In genomic region chr12:29394881-29395280, GRCm38 (mm10) we compare ENCODE assay signal across 18 mouse cellular contexts.
DNase-seq lines count a peak whose midpoint lies in the region; ATAC-seq lines count a peak whose summit lies in the region.
"Had no signal": no experiment of that assay in that cellular context is flagged by ENCODE, and none has a peak within 500 bp of the region (broad histone marks: within the 10 kb centered on the region; RNA-seq: fewer than 3 reads in every experiment).

No protein-coding gene starts in this region.

- H3K4me1 ChIP-seq in forebrain, embryonic 14.5 days (ENCODE audit: control insufficient read depth, insufficient read depth, low read length) = no peaks in the 10 kb centered on the region
- H3K4me1 ChIP-seq in forebrain, embryonic 11.5 days (replicated peaks; ENCODE audit: control insufficient read depth, insufficient read depth, low read length) = peaks cover 3% of the 10 kb centered on the region; the same call in 1 of the 2 replicates
- H3K4me1 ChIP-seq in neural tube, embryonic 11.5 days (ENCODE audit: control insufficient read depth, insufficient read depth, low read length) = 0 out of 2 replicates have a peak, but pooled peaks cover 5% of the 10 kb centered on the region
- H3K4me1 ChIP-seq in neural tube, embryonic 15.5 days = no peaks in the 10 kb centered on the region
- H3K4me1 ChIP-seq: embryonic facial prominence, embryonic 13.5 days; lung, embryonic 15.5 days had no signal

- no peak for ATAC-seq in forebrain, embryonic 14.5 days
- no peak for ATAC-seq in forebrain, embryonic 11.5 days (replicated peaks; ENCODE audit: low FRiP score)
- ATAC-seq in neural tube, embryonic 11.5 days (ENCODE audit: insufficient read depth, low FRiP score, low TSS enrichment) = no peak
- no peak; the same call in 1 of the 2 replicates for ATAC-seq in neural tube, embryonic 15.5 days (ENCODE audit: low FRiP score)
- ATAC-seq: Patski had no signal

- no peaks in the 10 kb centered on the region for H3K27me3 ChIP-seq in forebrain, embryonic 14.5 days (replicated peaks; ENCODE audit: control insufficient read depth, insufficient read depth, low read length)
- no peaks in the 10 kb centered on the region for H3K27me3 ChIP-seq in forebrain, embryonic 11.5 days (ENCODE audit: control insufficient read depth, insufficient read depth, low read length)
- no peaks in the 10 kb centered on the region for H3K27me3 ChIP-seq in neural tube, embryonic 11.5 days (ENCODE audit: control insufficient read depth, insufficient read depth, low read length)
- no peaks in the 10 kb centered on the region for H3K27me3 ChIP-seq in neural tube, embryonic 15.5 days (replicated peaks)
- H3K27me3 ChIP-seq: embryonic facial prominence, embryonic 13.5 days; lung, embryonic 15.5 days; Patski had no signal

- H3K9me3 ChIP-seq in forebrain, embryonic 14.5 days (replicated peaks; ENCODE audit: control insufficient read depth, low read length) = no peaks in the 10 kb centered on the region
- no peaks in the 10 kb centered on the region for H3K9me3 ChIP-seq in forebrain, embryonic 11.5 days (ENCODE audit: control insufficient read depth, low read length)
- no peaks in the 10 kb centered on the region for H3K9me3 ChIP-seq in neural tube, embryonic 11.5 days (ENCODE audit: control insufficient read depth, low read length)
- no peaks in the 10 kb centered on the region for H3K9me3 ChIP-seq in neural tube, embryonic 15.5 days (replicated peaks)
- H3K9me3 ChIP-seq: embryonic facial prominence, embryonic 13.5 days; lung, embryonic 15.5 days had no signal

- DNase-seq in forebrain, embryonic 14.5 days (ENCODE audit: low spot score) = peak; percentile 19
- no peak for DNase-seq in forebrain, embryonic 11.5 days (ENCODE audit: low spot score)
- DNase-seq in neural tube, embryonic 11.5 days (ENCODE audit: low spot score) = peak; percentile 20
- DNase-seq in embryo, embryonic 10.5 days (ENCODE audit: low spot score) = peak; percentile 34
- peak; percentile 4 for DNase-seq in yolk sac, embryonic 10.5 days (ENCODE audit: low spot score)
- no peak for DNase-seq in spleen, adult 18-20 months
- DNase-seq: cerebellum, adult 11 months; cerebellum, postnatal 25 days; heart, postnatal 36 days; layer of hippocampus, postnatal 36 days; right cerebral cortex, adult 18-20 months; thymus, postnatal 25 days had no signal

- H3K27ac ChIP-seq in forebrain, embryonic 14.5 days (ENCODE audit: low read depth, low read length) = no peak overlapping the region
- no peak overlapping the region for H3K27ac ChIP-seq in forebrain, embryonic 11.5 days (ENCODE audit: low read depth, low read length)
- H3K27ac ChIP-seq in neural tube, embryonic 11.5 days (ENCODE audit: low read depth, low read length) = no peak overlapping the region
- no peak overlapping the region for H3K27ac ChIP-seq in neural tube, embryonic 15.5 days (replicated peaks)
- H3K27ac ChIP-seq: embryonic facial prominence, embryonic 13.5 days; kidney, postnatal 0 days; liver, embryonic 14.5 days; lung, embryonic 15.5 days had no signal

- no peak overlapping the region for H3K4me3 ChIP-seq in forebrain, embryonic 14.5 days (ENCODE audit: low read depth, low read length)
- no peak overlapping the region for H3K4me3 ChIP-seq in forebrain, embryonic 11.5 days (ENCODE audit: low read depth, low read length)
- no peak overlapping the region for H3K4me3 ChIP-seq in neural tube, embryonic 11.5 days (ENCODE audit: low read depth, low read length)
- H3K4me3 ChIP-seq in neural tube, embryonic 15.5 days (replicated peaks) = no peak overlapping the region
- H3K4me3 ChIP-seq: embryonic facial prominence, embryonic 13.5 days; lung, embryonic 15.5 days had no signal

- no peaks in the 10 kb centered on the region for H3K36me3 ChIP-seq in forebrain, embryonic 14.5 days (ENCODE audit: control insufficient read depth, insufficient read depth, low read length)
- no peaks in the 10 kb centered on the region for H3K36me3 ChIP-seq in forebrain, embryonic 11.5 days (ENCODE audit: control insufficient read depth, insufficient read depth, low read length)
- no peaks in the 10 kb centered on the region for H3K36me3 ChIP-seq in neural tube, embryonic 11.5 days (ENCODE audit: control insufficient read depth, insufficient read depth, low read length)
- no peaks in the 10 kb centered on the region for H3K36me3 ChIP-seq in neural tube, embryonic 15.5 days
- H3K36me3 ChIP-seq: embryonic facial prominence, embryonic 13.5 days; lung, embryonic 15.5 days had no signal

- H3K4me2 ChIP-seq in forebrain, embryonic 14.5 days (ENCODE audit: low read length) = no peak overlapping the region
- no peak overlapping the region for H3K4me2 ChIP-seq in forebrain, embryonic 11.5 days (ENCODE audit: low read depth, low read length, severe bottlenecking)
- no peak overlapping the region for H3K4me2 ChIP-seq in neural tube, embryonic 11.5 days (ENCODE audit: low read depth)
- no peak overlapping the region for H3K4me2 ChIP-seq in neural tube, embryonic 15.5 days
- H3K4me2 ChIP-seq: embryonic facial prominence, embryonic 13.5 days; lung, embryonic 15.5 days had no signal

- WGBS in forebrain, embryonic 14.5 days = 2% methylated on average over 6 of the region's 6 CpGs
- WGBS in forebrain, embryonic 11.5 days = 15% methylated on average over 6 of the region's 6 CpGs
- 51% methylated on average over 6 of the region's 6 CpGs for WGBS in neural tube, embryonic 11.5 days
- 16% methylated on average over 6 of the region's 6 CpGs for WGBS in neural tube, embryonic 15.5 days

- H3K9ac ChIP-seq in forebrain, embryonic 14.5 days (ENCODE audit: low read length) = no peak overlapping the region
- H3K9ac ChIP-seq in forebrain, embryonic 11.5 days (ENCODE audit: low read length) = no peak overlapping the region
- no peak overlapping the region for H3K9ac ChIP-seq in neural tube, embryonic 11.5 days (ENCODE audit: low read length)
- H3K9ac ChIP-seq in neural tube, embryonic 15.5 days (replicated peaks) = no peak overlapping the region
- H3K9ac ChIP-seq: embryonic facial prominence, embryonic 13.5 days; liver, embryonic 14.5 days; lung, embryonic 15.5 days had no signal

Comparison
In these comparisons a context has a peak if more than half of its experiments do, and no peak if none do; other contexts are left out.
1. DNase-seq: peak in forebrain, embryonic 14.5 days (single experiment), neural tube, embryonic 11.5 days (single experiment), embryo, embryonic 10.5 days (single experiment) and yolk sac, embryonic 10.5 days (single experiment); none in forebrain, embryonic 11.5 days (single experiment) and spleen, adult 18-20 months (0 of 2).